Mouse (Mus musculus): ENCODE measurements around the gene Lactbl1. TPM values are rescaled to one million over a fixed set of nuclear protein-coding genes. Genes with fewer than 3 reads are reported as not detected.

The Lactbl1 gene
- polyA plus RNA-seq (2012; rRNA removed), result 0.02 TPM in 1 of 2 replicates, not detected in the other

DNA sequence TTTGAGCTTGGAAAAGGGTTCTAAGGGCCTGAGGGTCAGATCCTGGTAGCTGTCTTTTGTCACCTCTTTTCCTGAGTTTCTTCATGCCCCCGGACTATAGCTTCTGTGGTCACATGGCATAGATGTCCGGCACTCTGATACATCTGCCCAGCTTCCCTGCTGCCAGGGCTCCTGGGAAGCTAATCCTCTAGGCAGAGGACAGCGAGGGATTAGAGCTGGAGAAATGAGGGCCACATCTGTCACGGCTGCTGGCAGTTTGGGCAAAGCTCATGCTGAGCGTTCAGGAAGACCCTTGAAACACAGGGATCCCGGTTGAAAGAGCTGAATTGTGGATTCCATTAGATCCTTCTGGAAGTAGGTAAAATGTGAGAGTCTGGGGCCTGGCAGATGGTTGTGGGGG is at the start of gene Lactbl1:
TSS of gene Lactbl1 (plus strand) at position 234 of the 400 bp plus-strand sequence.

DNA sequence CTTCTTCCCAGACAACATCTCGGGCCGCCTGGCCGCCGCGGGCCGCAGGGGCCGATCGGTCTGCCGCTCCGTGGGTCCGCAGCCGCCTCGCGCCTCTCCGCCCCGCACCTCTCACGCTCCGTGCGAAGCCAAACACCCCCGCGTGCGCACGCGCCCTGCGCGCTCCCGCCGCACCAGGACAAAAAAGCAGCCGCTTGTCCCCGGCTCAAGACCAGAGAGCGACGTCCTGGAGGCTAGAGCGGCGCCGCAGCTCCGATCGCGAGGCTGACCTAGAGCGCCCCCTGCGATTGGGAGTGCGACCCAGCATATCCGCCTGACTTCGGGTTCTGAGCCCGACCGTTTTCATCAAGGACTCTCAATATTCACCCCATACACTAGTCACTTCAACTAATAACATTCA is 19.9 kb upstream of the Lactbl1 start, which contains the start of gene Kdm1a:
TSS of gene Kdm1a (minus strand) at position 156 of the 400 bp plus-strand sequence.

GRCm38 (mm10) chr4:136610387-136610856 is 12.0 kb upstream of the Lactbl1 start, which contains the start of gene Tex46:
Tex46 (plus strand) TSS chr4:136610437.

Other genes with a start within 250 kb of the Lactbl1 start
- 0.01 TPM in 1 of 2 replicates, not detected in the other for gene Htr1d, start 199.1 kb upstream of the Lactbl1 start, polyA plus RNA-seq (2012; rRNA removed)
- gene 6030445D17Rik, start 160.4 kb upstream of the Lactbl1 start, polyA plus RNA-seq (2012; rRNA removed), result 0.08 TPM in 2 replicates
- gene Luzp1, start 152.9 kb upstream of the Lactbl1 start, polyA plus RNA-seq (2012; rRNA removed), result 1.8 and 2.2 TPM in 2 replicates
- gene Kdm1a, start 19.9 kb upstream of the Lactbl1 start, polyA plus RNA-seq (2012; rRNA removed), result 17.7 and 19.2 TPM in 2 replicates
- gene Tex46, start 12.2 kb upstream of the Lactbl1 start, polyA plus RNA-seq (2012; rRNA removed), result not detected in 2 replicates
- 0.53 and 0.64 TPM in 2 replicates for gene Ephb2, start 213.4 kb downstream of the Lactbl1 start, polyA plus RNA-seq (2012; rRNA removed)

Measured in liver, embryonic 14 days (tissue).